ENCODE assay signal across 7 mouse cellular contexts in genomic region chr17:9428374-9428994, GRCm38 (mm10). TPM values are rescaled to one million over a fixed set of nuclear protein-coding genes. Genes with fewer than 3 reads are reported as not detected.
DNase-seq lines count a peak whose midpoint lies in the region; ATAC-seq lines count a peak whose summit lies in the region.

No protein-coding gene starts in this region.

- no peaks in the 10 kb centered on the region for H3K36me3 ChIP-seq in hindbrain, embryonic 16.5 days (ENCODE audit: control insufficient read depth, insufficient read depth, low read length)
- no peaks in the 10 kb centered on the region for H3K36me3 ChIP-seq in midbrain, embryonic 16.5 days (ENCODE audit: control insufficient read depth, insufficient read depth, low read length)

- H3K9ac ChIP-seq in hindbrain, embryonic 16.5 days (ENCODE audit: low read depth, low read length): no peak overlapping the region; the same call in 1 of the 2 replicates
- H3K9ac ChIP-seq in midbrain, embryonic 16.5 days (ENCODE audit: low read depth, low read length): no peak overlapping the region

- H3K27me3 ChIP-seq in hindbrain, embryonic 16.5 days (replicated peaks; ENCODE audit: control insufficient read depth, insufficient read depth, low read length): no peaks in the 10 kb centered on the region
- H3K27me3 ChIP-seq in midbrain, embryonic 16.5 days (ENCODE audit: control insufficient read depth, insufficient read depth, low read depth, low read length): no peaks in the 10 kb centered on the region

- intact Hi-C loops in heart, postnatal 36 days (cut with DNase I): no loop called here

- DNase-seq in brain, embryonic 18.5 days (ENCODE audit: low read depth, low spot score): peak; percentile 22
- DNase-seq in cerebellum, postnatal 25 days: peak; percentile 7 to 37
- no peak for DNase-seq in heart, postnatal 36 days
- no peak for DNase-seq in gastrocnemius, adult 18-20 months (ENCODE audit: low spot score)

- WGBS in hindbrain, embryonic 16.5 days: 40% methylated on average over 7 of the region's 7 CpGs
- 46% methylated on average over 7 of the region's 7 CpGs for WGBS in midbrain, embryonic 16.5 days

- peak overlapping the region; percentile 55 for H3K27ac ChIP-seq in hindbrain, embryonic 16.5 days (ENCODE audit: low read depth, low read length)
- peak overlapping the region; percentile 67 for H3K27ac ChIP-seq in midbrain, embryonic 16.5 days (ENCODE audit: low read length)

- no peak overlapping the region for H3K4me3 ChIP-seq in hindbrain, embryonic 16.5 days (ENCODE audit: low read length)
- H3K4me3 ChIP-seq in midbrain, embryonic 16.5 days (ENCODE audit: low read depth, low read length): no peak overlapping the region

- H3K9me3 ChIP-seq in hindbrain, embryonic 16.5 days (ENCODE audit: control insufficient read depth, low read length): no peaks in the 10 kb centered on the region
- no peaks in the 10 kb centered on the region for H3K9me3 ChIP-seq in midbrain, embryonic 16.5 days (replicated peaks; ENCODE audit: control insufficient read depth, low read length, poor library complexity, severe bottlenecking)

- H3K4me2 ChIP-seq in hindbrain, embryonic 16.5 days (ENCODE audit: low read length): no peak overlapping the region
- H3K4me2 ChIP-seq in midbrain, embryonic 16.5 days (ENCODE audit: low read length): no peak overlapping the region

- H3K4me1 ChIP-seq in hindbrain, embryonic 16.5 days (ENCODE audit: control insufficient read depth, insufficient read depth, low read depth, low read length): peaks cover 7% of the 10 kb centered on the region; the same call in 1 of the 2 replicates
- peaks cover 7% of the 10 kb centered on the region for H3K4me1 ChIP-seq in midbrain, embryonic 16.5 days (ENCODE audit: control insufficient read depth, insufficient read depth, low read length)

- peak; percentile 75 for ATAC-seq in hindbrain, embryonic 16.5 days
- no peak for ATAC-seq in midbrain, embryonic 16.5 days
- ATAC-seq in granulocyte monocyte progenitor cell, adult 5-6 weeks (replicated peaks; ENCODE audit: poor library complexity, severe bottlenecking): no peak

RNA-seq across cellular contexts. Expression of gene Gm17728, which starts 6.6 kb away (rescaled TPM):
- polyA plus RNA-seq in hindbrain, embryonic 16.5 days (2015; fragmentation: Nextera tagmentation; extraction: Ambion mirVana): not detected in 2 replicates
- polyA plus RNA-seq in midbrain, embryonic 16.5 days (2015; fragmentation: Nextera tagmentation; extraction: Ambion mirVana): not detected in 2 replicates
- total RNA-seq in heart, postnatal 36 days (2021): not detected
- total RNA-seq in granulocyte monocyte progenitor cell, adult 5-6 weeks (2014; fragmentation: Nextera tagmentation): not detected in 2 replicates
- total RNA-seq in granulocyte monocyte progenitor cell, adult 5-6 weeks (2017): not detected in 2 replicates
- not detected for total RNA-seq in gastrocnemius, adult 18-20 months (2021)

Comparison
In these comparisons a context has a peak if more than half of its experiments do, and no peak if none do; other contexts are left out.
1. DNase-seq: peak in brain, embryonic 18.5 days (single experiment) and cerebellum, postnatal 25 days (2 of 2); none in heart, postnatal 36 days (0 of 2) and gastrocnemius, adult 18-20 months (single experiment).